Mouse (Mus musculus): Measurements from ENCODE around the gene Nrxn2. TPM values are rescaled to one million over a fixed set of nuclear protein-coding genes. Genes with fewer than 3 reads are reported as not detected.

The Nrxn2 gene
- polyA plus RNA-seq, 1 experiment from 2014 or later: 1.1 TPM

DNA sequence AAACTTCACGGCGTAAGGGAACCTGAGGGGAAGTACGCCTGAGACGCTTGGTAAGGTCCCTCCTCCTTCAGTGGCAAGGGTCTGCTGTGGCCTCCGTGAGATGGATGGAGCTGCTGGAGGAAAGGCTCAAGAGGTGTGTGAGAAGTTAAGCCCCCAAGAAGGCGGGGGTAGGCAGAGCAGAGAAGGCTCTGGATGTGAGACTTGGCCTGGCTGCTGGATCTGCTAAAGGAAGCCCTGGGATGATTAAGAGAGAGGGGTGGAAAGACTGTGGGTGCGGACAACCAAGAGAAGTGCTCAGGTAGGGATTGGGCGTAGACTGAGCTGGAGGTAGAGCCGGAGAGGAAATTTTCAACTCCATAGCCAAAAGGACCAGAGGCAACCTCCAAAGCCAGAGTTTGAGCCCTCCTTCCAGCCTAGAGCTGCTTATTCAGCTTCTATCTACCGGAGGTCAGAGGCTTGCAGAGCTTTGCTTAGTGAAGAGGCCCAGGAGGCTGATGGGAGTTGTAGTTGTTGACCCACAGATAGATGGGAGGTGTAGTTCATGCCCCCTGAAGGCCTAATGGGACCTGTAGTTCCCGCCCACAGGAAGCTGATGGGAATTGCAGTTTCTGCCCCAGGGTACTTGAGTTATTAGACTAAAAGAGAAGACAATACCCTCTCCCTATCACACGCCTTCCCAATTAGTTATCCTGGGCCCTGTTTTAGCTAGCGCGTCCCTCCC, 110.9 kb downstream of the Nrxn2 start:
- Histone ChIP-seq H3K27me3 (ENCODE audit: insufficient read depth, poor library complexity, severe bottlenecking) (peaks cover 58% of the 10 kb centered on the region), H3K4me1 (peaks cover 39% of the 10 kb centered on the region), H3K36me3 (no peaks in the 10 kb centered on the region), H3K27ac (peak overlapping the region; percentile 38; the same call in 1 of the 2 replicates), H3K9me3 (no peaks in the 10 kb centered on the region), H3K4me3 (peak overlapping the region; percentile 23; the same call in 1 of the 2 replicates)
- 50% methylated on average over 14 of the region's 14 CpGs for WGBS
- no peak for DNase-seq (ENCODE audit: low spot score)

DNA sequence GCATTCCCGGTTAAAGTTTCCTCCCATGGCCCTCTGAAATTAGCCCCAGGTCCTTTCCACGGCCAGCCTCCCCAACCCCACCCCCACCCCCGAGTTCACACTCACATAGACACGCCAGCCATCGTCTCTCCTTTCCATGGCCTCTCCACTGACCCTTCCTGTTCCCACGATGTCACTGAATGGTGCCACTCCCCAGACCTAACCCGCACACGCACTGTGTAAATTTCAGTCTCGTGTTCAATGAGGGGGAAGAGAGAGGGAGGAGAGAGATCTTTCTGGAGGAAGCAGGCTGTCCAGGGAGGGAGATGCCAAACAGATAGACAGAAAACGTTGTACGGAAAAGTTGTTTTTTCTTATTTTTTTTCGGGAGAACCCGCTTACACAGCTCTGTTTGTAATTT, 111.8 kb downstream of the Nrxn2 start:
- Histone ChIP-seq H3K36me3 (no peaks in the 10 kb centered on the region), H3K27me3 (ENCODE audit: insufficient read depth, poor library complexity, severe bottlenecking) (peaks cover 68% of the 10 kb centered on the region), H3K4me3 (no peak overlapping the region), H3K27ac (no peak overlapping the region), H3K9me3 (no peaks in the 10 kb centered on the region), H3K4me1 (peaks cover 39% of the 10 kb centered on the region)
- WGBS: 30% methylated on average over 13 of the region's 13 CpGs
- DNase-seq (ENCODE audit: low spot score): no peak

- H3K27me3 ChIP-seq (ENCODE audit: insufficient read depth, poor library complexity, severe bottlenecking): peaks cover 73% of the 10 kb centered on the region
- WGBS: under 1% methylated on average over 56 of the region's 56 CpGs
- no peaks in the 10 kb centered on the region for H3K36me3 ChIP-seq
- DNase-seq (ENCODE audit: low spot score): no peak
- H3K4me3 ChIP-seq: peak overlapping the region; percentile 65
- H3K4me1 ChIP-seq: peaks cover 39% of the 10 kb centered on the region
- H3K9me3 ChIP-seq: no peaks in the 10 kb centered on the region
- peak overlapping the region; percentile 83 for H3K27ac ChIP-seq
These were observed 112.6 kb downstream of the Nrxn2 start for GRCm38 (mm10) chr19:6531011-6531631.

- DNase-seq (ENCODE audit: low spot score): no peak
- H3K27me3 ChIP-seq (ENCODE audit: insufficient read depth, poor library complexity, severe bottlenecking): peaks cover 80% of the 10 kb centered on the region
- peaks cover 39% of the 10 kb centered on the region for H3K4me1 ChIP-seq
- peak overlapping the region; percentile 83 for H3K27ac ChIP-seq
- WGBS: under 1% methylated on average over 36 of the region's 36 CpGs
- H3K36me3 ChIP-seq: no peaks in the 10 kb centered on the region
- H3K4me3 ChIP-seq: peak overlapping the region; percentile 65
- H3K9me3 ChIP-seq: no peaks in the 10 kb centered on the region
These were observed 113.4 kb downstream of the Nrxn2 start for GRCm38 (mm10) chr19:6531832-6532471.

GRCm38 (mm10) chr19:6532656-6533055, 114.1 kb downstream of the Nrxn2 start:
- WGBS: 13% methylated on average over 11 of the region's 13 CpGs
- peak overlapping the region; percentile 65 for H3K4me3 ChIP-seq
- H3K9me3 ChIP-seq: no peaks in the 10 kb centered on the region
- no peak overlapping the region for H3K27ac ChIP-seq
- peaks cover 39% of the 10 kb centered on the region for H3K4me1 ChIP-seq
- H3K36me3 ChIP-seq: no peaks in the 10 kb centered on the region
- peaks cover 86% of the 10 kb centered on the region for H3K27me3 ChIP-seq (ENCODE audit: insufficient read depth, poor library complexity, severe bottlenecking)
- DNase-seq (ENCODE audit: low spot score): no peak

DNA sequence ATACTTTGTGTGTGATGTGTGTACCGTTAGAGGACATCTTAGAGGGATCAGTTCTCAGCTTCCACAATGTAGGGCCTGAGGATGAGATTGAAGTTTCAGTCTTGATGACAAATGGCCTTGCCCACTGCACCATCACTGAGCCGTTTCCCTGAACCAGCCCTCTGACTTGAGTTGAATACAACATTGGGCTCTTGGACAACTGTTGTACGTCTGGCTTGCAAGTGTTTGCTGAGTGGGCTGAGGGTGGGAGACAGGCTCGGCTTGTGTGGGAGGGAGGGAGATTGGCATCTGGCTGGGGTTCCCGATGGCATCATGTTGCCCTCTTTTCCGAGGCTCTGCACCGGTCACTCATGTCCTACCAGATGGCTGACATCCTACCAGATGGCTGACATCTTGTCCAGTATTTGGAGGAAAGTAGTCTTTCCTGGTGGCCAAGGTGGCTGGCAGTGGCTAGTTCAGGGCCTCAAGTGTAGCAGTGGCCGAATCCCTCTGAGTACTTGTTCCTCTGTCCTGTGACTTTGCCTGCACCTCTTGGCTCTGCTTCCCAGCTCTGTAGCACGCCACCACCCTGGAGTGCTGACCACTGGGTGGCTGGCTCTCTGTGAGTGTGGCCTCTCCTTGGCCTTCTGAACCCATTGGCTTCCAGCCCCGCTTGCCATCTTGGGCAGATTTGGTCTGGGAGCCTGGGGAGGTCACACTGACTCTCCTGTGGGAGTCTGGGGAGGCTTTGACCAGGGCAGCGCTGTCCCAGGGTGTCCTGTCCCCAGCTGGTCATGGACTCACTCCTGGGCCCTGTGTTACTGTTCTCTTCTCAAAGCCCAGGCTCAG, 115.0 kb downstream of the Nrxn2 start:
- Histone ChIP-seq H3K36me3 (no peaks in the 10 kb centered on the region), H3K4me1 (peaks cover 35% of the 10 kb centered on the region), H3K27ac (0 out of 2 replicates have a peak overlapping the region, but pooled peaks have one; percentile 22), H3K4me3 (no peak overlapping the region), H3K9me3 (no peaks in the 10 kb centered on the region), H3K27me3 (ENCODE audit: insufficient read depth, poor library complexity, severe bottlenecking) (peaks cover 93% of the 10 kb centered on the region)
- 78% methylated on average over 11 of the region's 11 CpGs for WGBS
- DNase-seq (ENCODE audit: low spot score): no peak

DNA sequence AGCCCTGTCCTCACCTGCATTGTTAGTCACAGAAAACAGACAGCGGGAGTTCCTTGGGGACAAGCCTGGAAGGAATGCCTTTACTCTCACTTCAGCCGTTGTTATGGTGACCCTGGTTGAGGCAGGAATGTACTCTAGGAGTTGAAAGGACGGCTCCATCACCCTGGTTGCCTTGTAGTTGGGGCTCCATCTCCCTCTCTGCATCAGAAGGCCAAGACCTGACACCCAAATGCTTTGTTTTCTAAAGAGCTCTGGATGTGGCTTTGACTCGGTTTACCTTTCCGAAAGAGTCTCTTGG, 115.5 kb downstream of the Nrxn2 start:
- WGBS: 55% methylated on average over 5 of the region's 5 CpGs
- H3K27me3 ChIP-seq (ENCODE audit: insufficient read depth, poor library complexity, severe bottlenecking): peaks cover 94% of the 10 kb centered on the region
- no peak for DNase-seq (ENCODE audit: low spot score)
- no peak overlapping the region for H3K4me3 ChIP-seq
- no peaks in the 10 kb centered on the region for H3K36me3 ChIP-seq
- H3K4me1 ChIP-seq: peaks cover 33% of the 10 kb centered on the region
- no peaks in the 10 kb centered on the region for H3K9me3 ChIP-seq
- H3K27ac ChIP-seq: no peak overlapping the region

GRCm38 (mm10) chr19:6536201-6536600, 117.7 kb downstream of the Nrxn2 start:
- Histone ChIP-seq H3K36me3 (no peaks in the 10 kb centered on the region), H3K27me3 (ENCODE audit: insufficient read depth, poor library complexity, severe bottlenecking) (peaks cover 93% of the 10 kb centered on the region), H3K4me3 (no peak overlapping the region), H3K27ac (no peak overlapping the region), H3K4me1 (peaks cover 18% of the 10 kb centered on the region), H3K9me3 (no peaks in the 10 kb centered on the region)
- no peak for DNase-seq (ENCODE audit: low spot score)
- WGBS: 70% methylated on average over 3 of the region's 3 CpGs

GRCm38 (mm10) chr19:6536696-6537095, 118.2 kb downstream of the Nrxn2 start:
- DNase-seq (ENCODE audit: low spot score): no peak
- H3K9me3 ChIP-seq: no peaks in the 10 kb centered on the region
- H3K27me3 ChIP-seq (ENCODE audit: insufficient read depth, poor library complexity, severe bottlenecking): peaks cover 93% of the 10 kb centered on the region
- no peaks in the 10 kb centered on the region for H3K36me3 ChIP-seq
- 68% methylated on average over 6 of the region's 6 CpGs for WGBS
- H3K4me3 ChIP-seq: no peak overlapping the region
- H3K4me1 ChIP-seq: peaks cover 13% of the 10 kb centered on the region
- no peak overlapping the region for H3K27ac ChIP-seq

- DNase-seq (ENCODE audit: low spot score): no peak
- peaks cover 5% of the 10 kb centered on the region for H3K4me1 ChIP-seq
- no peak overlapping the region for H3K27ac ChIP-seq
- no peak overlapping the region for H3K4me3 ChIP-seq
- no peaks in the 10 kb centered on the region for H3K36me3 ChIP-seq
- WGBS: 38% methylated on average over 8 of the region's 8 CpGs
- H3K27me3 ChIP-seq (ENCODE audit: insufficient read depth, poor library complexity, severe bottlenecking): peaks cover 94% of the 10 kb centered on the region
- no peaks in the 10 kb centered on the region for H3K9me3 ChIP-seq
These were observed 119.0 kb downstream of the Nrxn2 start for GRCm38 (mm10) chr19:6537526-6537925.

- H3K9me3 ChIP-seq: no peaks in the 10 kb centered on the region
- no peak for DNase-seq (ENCODE audit: low spot score)
- no peaks in the 10 kb centered on the region for H3K36me3 ChIP-seq
- no peaks in the 10 kb centered on the region; the same call in 1 of the 2 replicates for H3K4me1 ChIP-seq
- H3K27ac ChIP-seq: no peak overlapping the region
- WGBS: 81% methylated on average over 6 of the region's 6 CpGs
- peaks cover 83% of the 10 kb centered on the region for H3K27me3 ChIP-seq (ENCODE audit: insufficient read depth, poor library complexity, severe bottlenecking)
- no peak overlapping the region for H3K4me3 ChIP-seq
These were observed 120.0 kb downstream of the Nrxn2 start for GRCm38 (mm10) chr19:6538546-6538945.

- H3K27ac ChIP-seq: no peak overlapping the region
- H3K36me3 ChIP-seq: no peaks in the 10 kb centered on the region
- no peak for DNase-seq (ENCODE audit: low spot score)
- no peaks in the 10 kb centered on the region; the same call in 1 of the 2 replicates for H3K4me1 ChIP-seq
- no peaks in the 10 kb centered on the region for H3K9me3 ChIP-seq
- 72% methylated on average over 4 of the region's 4 CpGs for WGBS
- H3K4me3 ChIP-seq: no peak overlapping the region
- peaks cover 73% of the 10 kb centered on the region for H3K27me3 ChIP-seq (ENCODE audit: insufficient read depth, poor library complexity, severe bottlenecking)
These were observed 121.1 kb downstream of the Nrxn2 start for GRCm38 (mm10) chr19:6539592-6539991.

Data from heart, embryonic 10.5 days (tissue).